Mouse (Mus musculus): ENCODE data around the gene Mfsd13b. TPM values are rescaled to one million over a fixed set of nuclear protein-coding genes. Genes with fewer than 3 reads are reported as not detected.

The Mfsd13b gene
- polyA plus RNA-seq, 1 experiment from 2014 or later = 0.50 TPM

DNA sequence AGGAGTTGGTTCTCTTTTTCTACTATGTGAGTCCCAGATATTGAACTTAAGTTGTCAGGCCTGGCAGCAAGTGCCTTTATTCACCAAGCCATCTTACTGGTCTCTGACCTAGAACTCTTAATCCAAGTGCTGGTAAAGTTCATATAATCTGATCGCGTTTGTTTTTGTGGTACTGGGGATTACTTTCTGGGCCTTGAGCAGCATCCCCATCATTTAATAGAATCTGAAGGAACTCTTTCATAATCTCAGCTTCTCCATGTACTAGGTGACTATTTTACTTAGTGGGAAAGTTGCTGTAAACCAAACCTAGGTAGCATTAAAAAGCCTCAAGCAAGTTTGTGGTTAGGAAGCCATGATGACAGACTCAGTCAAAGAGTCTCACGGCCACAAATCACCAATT is 19.6 kb downstream of the Mfsd13b start:
- H3K4me1 ChIP-seq (ENCODE audit: control insufficient read depth, insufficient read depth, low read length) = no peaks in the 10 kb centered on the region
- no peaks in the 10 kb centered on the region for H3K36me3 ChIP-seq (ENCODE audit: control insufficient read depth, insufficient read depth)
- H3K4me3 ChIP-seq (ENCODE audit: low read length) = no peak overlapping the region
- no peaks in the 10 kb centered on the region for H3K9me3 ChIP-seq (replicated peaks; ENCODE audit: control insufficient read depth, low read length)
- no peaks in the 10 kb centered on the region for H3K27me3 ChIP-seq (ENCODE audit: control insufficient read depth, insufficient read depth, low read length)
- WGBS = 84% methylated on average over 3 of the region's 3 CpGs
- H3K4me2 ChIP-seq (ENCODE audit: low read depth, low read length) = no peak overlapping the region
- H3K27ac ChIP-seq (ENCODE audit: low read length) = no peak overlapping the region
- H3K9ac ChIP-seq (ENCODE audit: low read length) = no peak overlapping the region
- no peak for ATAC-seq (replicated peaks; ENCODE audit: extremely low read depth, insufficient read depth, low FRiP score)

DNA sequence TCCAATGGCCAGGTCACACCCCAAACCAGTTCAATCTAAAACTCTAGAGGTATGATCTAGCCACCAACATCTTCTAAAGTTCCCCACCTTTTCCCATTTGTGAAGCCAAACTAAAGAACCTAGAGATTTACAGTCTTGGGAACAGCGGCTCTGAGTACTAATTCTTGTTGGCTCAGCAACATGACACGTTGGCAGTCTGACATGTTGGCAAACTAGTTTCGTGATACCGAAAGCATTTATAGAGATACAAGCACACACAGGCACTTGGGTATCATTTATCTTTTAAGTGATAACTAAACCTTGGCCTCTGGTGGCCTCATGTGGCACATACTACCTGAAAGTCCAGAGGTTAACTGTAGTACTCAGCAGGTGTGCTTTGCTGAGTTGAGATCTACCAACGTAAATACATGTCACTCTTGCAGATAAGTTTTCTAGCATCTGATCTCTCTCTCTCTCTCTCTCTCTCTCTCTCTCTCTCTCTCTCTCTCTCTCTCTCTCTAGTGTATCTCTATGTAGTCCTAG is 20.2 kb downstream of the Mfsd13b start:
- Histone ChIP-seq H3K4me1 (ENCODE audit: control insufficient read depth, insufficient read depth, low read length) (no peaks in the 10 kb centered on the region), H3K36me3 (ENCODE audit: control insufficient read depth, insufficient read depth) (no peaks in the 10 kb centered on the region), H3K9ac (ENCODE audit: low read length) (no peak overlapping the region), H3K9me3 (replicated peaks; ENCODE audit: control insufficient read depth, low read length) (no peaks in the 10 kb centered on the region), H3K27ac (ENCODE audit: low read length) (no peak overlapping the region), H3K4me2 (ENCODE audit: low read depth, low read length) (no peak overlapping the region), H3K27me3 (ENCODE audit: control insufficient read depth, insufficient read depth, low read length) (no peaks in the 10 kb centered on the region), H3K4me3 (ENCODE audit: low read length) (no peak overlapping the region)
- no peak for ATAC-seq (replicated peaks; ENCODE audit: extremely low read depth, insufficient read depth, low FRiP score)
- WGBS = 69% methylated on average over 5 of the region's 5 CpGs

DNA sequence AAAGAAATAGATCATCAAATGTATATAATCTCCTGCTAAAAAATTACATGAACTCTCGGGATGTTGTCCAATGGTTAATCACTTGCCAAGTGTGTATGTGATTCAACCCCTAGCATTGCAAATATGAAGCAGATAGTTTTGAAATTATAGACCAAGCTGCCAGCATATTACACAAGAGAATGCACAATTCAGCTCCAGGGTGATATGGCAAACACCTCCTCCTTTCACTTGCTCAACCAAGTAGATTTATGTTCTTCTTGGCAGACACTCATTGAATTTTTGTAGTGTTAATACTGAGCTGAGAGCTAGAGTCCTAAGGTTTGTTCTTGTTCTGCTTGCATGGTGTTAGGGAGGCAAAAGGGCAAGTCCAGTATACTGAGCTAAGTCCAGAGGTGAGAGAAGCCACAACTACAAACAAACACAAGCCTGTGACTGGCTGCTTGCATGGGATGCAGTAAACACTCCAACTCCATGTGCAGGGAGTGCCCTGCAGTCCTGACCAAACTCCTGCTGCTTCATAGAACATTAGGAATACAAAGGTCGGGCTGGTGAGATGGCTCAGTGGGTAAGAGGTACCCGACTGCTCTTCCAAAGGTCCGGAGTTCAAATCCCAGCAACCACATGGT is 21.6 kb downstream of the Mfsd13b start:
- Histone ChIP-seq H3K27ac (ENCODE audit: low read length) (no peak overlapping the region), H3K4me3 (ENCODE audit: low read length) (no peak overlapping the region), H3K27me3 (ENCODE audit: control insufficient read depth, insufficient read depth, low read length) (no peaks in the 10 kb centered on the region), H3K4me2 (ENCODE audit: low read depth, low read length) (no peak overlapping the region), H3K9me3 (replicated peaks; ENCODE audit: control insufficient read depth, low read length) (no peaks in the 10 kb centered on the region), H3K36me3 (ENCODE audit: control insufficient read depth, insufficient read depth) (no peaks in the 10 kb centered on the region), H3K9ac (ENCODE audit: low read length) (no peak overlapping the region), H3K4me1 (ENCODE audit: control insufficient read depth, insufficient read depth, low read length) (no peaks in the 10 kb centered on the region)
- no peak for ATAC-seq (replicated peaks; ENCODE audit: extremely low read depth, insufficient read depth, low FRiP score)
- WGBS = 69% methylated on average over 4 of the region's 4 CpGs

DNA sequence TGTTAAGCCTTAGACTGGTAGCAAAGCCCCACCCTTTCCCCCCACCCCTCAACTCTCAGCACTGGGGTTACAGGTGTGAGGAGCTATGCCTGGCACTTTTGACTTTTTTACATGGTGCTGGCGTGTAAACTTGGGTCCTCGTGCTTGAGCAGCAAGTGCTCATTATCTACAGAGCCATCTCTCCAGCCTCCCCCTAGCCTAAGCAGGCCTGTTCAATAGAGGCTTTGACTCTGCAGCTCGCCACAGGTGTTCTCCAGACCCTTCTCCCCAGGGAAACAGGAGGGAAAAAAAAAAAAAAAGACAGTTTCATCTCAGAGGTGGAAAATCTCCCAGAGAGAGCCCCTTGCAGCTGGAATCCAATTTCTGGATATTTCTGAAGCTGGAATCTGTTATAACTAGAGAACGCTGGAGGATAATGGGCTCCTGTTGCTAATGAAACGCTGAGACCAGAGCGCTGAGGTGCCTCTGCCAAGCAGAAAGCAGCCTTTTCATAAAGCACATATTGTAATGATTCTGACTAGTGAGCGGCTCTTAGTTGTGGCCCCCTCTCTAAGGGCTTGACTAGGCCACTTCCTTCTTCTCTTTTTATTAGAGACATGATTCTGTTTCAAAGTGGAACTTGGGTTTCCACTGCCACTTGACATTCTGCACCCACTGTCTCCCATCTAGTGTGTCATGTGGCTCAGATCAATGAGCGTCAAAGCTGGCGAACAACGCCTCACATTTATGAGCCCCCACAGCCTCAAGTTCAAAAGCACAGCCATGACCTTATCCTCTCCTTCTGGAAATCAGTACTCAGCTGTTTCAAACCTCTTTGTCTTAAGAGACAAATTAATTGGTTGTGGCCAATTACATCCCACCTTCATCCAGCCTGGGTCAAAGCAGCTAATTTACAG is 29.7 kb downstream of the Mfsd13b start:
- Histone ChIP-seq H3K4me2 (ENCODE audit: low read depth, low read length) (no peak overlapping the region), H3K4me1 (ENCODE audit: control insufficient read depth, insufficient read depth, low read length) (no peaks in the 10 kb centered on the region), H3K4me3 (ENCODE audit: low read length) (no peak overlapping the region), H3K27me3 (ENCODE audit: control insufficient read depth, insufficient read depth, low read length) (peaks cover 2% of the 10 kb centered on the region; the same call in 1 of the 2 replicates), H3K36me3 (ENCODE audit: control insufficient read depth, insufficient read depth) (no peaks in the 10 kb centered on the region), H3K9me3 (replicated peaks; ENCODE audit: control insufficient read depth, low read length) (no peaks in the 10 kb centered on the region), H3K9ac (ENCODE audit: low read length) (no peak overlapping the region), H3K27ac (ENCODE audit: low read length) (no peak overlapping the region)
- 79% methylated on average over 10 of the region's 10 CpGs for WGBS
- no peak for ATAC-seq (replicated peaks; ENCODE audit: extremely low read depth, insufficient read depth, low FRiP score)

DNA sequence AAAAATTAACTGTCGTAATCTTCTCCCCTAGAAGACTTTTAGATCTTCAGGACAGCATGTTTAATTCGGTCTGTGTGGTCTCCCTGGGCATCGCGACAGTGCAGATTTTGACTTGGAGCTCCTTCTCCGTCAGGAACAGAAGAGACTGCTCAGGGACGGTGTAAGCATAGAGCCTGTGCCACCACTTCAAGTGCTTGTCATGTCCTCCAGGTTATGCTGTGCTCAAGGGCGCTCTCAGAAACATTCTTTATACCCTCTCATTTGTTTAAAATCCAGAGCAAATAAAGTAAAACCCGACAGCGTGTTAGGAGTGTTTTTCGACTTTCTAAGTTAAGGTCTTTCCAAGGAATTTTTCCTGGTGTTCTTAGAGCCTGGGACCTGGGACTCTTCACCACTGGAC is 32.2 kb downstream of the Mfsd13b start:
- no peaks in the 10 kb centered on the region for H3K9me3 ChIP-seq (replicated peaks; ENCODE audit: control insufficient read depth, low read length)
- H3K4me1 ChIP-seq (ENCODE audit: control insufficient read depth, insufficient read depth, low read length) = no peaks in the 10 kb centered on the region
- H3K9ac ChIP-seq (ENCODE audit: low read length) = no peak overlapping the region
- H3K27me3 ChIP-seq (ENCODE audit: control insufficient read depth, insufficient read depth, low read length) = peaks cover 2% of the 10 kb centered on the region; the same call in 1 of the 2 replicates
- no peaks in the 10 kb centered on the region for H3K36me3 ChIP-seq (ENCODE audit: control insufficient read depth, insufficient read depth)
- 74% methylated on average over 10 of the region's 10 CpGs for WGBS
- H3K4me2 ChIP-seq (ENCODE audit: low read depth, low read length) = no peak overlapping the region
- ATAC-seq (replicated peaks; ENCODE audit: extremely low read depth, insufficient read depth, low FRiP score) = no peak
- no peak overlapping the region for H3K4me3 ChIP-seq (ENCODE audit: low read length)
- H3K27ac ChIP-seq (ENCODE audit: low read length) = no peak overlapping the region

DNA sequence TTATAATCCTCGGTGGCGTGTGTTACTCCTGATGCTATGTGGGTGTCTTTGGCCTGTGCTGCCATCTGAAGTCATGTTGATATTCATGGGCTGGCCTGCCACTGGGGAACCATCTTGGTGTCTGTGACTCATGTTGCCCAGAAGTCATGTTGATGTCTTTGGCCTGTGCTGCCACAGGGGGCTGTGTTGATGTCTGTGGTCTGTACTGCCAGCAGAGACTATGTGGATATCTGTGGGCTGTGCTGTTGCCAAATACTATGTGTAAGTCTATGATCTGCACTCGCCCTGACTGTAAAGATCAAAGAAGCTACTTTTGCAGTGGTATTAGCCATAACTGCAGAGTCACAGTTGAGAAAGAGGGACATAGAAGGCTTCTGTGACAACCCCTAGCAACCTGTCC is 36.5 kb downstream of the Mfsd13b start:
- Histone ChIP-seq H3K9ac (ENCODE audit: low read length) (no peak overlapping the region), H3K4me1 (ENCODE audit: control insufficient read depth, insufficient read depth, low read length) (no peaks in the 10 kb centered on the region), H3K9me3 (replicated peaks; ENCODE audit: control insufficient read depth, low read length) (no peaks in the 10 kb centered on the region), H3K4me2 (ENCODE audit: low read depth, low read length) (no peak overlapping the region), H3K36me3 (ENCODE audit: control insufficient read depth, insufficient read depth) (no peaks in the 10 kb centered on the region), H3K27me3 (ENCODE audit: control insufficient read depth, insufficient read depth, low read length) (no peaks in the 10 kb centered on the region), H3K4me3 (ENCODE audit: low read length) (no peak overlapping the region), H3K27ac (ENCODE audit: low read length) (no peak overlapping the region)
- no peak for ATAC-seq (replicated peaks; ENCODE audit: extremely low read depth, insufficient read depth, low FRiP score)
- WGBS = 67% methylated on average over 3 of the region's 3 CpGs

DNA sequence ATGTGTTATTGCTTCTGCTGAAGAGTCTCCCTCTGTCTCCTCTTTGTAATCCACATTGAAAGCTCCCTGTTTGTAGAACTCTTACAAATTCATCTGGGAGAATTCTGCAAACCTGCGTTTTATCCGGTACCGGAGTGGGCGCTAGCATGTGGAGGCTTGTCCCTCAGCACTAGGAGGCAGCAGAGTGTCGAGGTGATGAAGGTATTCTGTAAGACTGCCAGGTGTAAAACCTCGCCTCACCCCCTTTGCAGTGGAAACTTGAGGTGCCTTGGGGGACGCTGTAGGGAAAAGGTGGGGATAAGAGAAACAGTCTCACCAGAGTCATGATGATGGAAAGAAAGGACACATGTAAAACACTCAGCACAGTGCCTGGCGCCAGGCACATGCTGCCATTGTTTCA is 38.0 kb downstream of the Mfsd13b start:
- H3K27ac ChIP-seq (ENCODE audit: low read length) = no peak overlapping the region
- H3K4me3 ChIP-seq (ENCODE audit: low read length) = no peak overlapping the region
- no peaks in the 10 kb centered on the region for H3K4me1 ChIP-seq (ENCODE audit: control insufficient read depth, insufficient read depth, low read length)
- H3K4me2 ChIP-seq (ENCODE audit: low read depth, low read length) = no peak overlapping the region
- no peak overlapping the region for H3K9ac ChIP-seq (ENCODE audit: low read length)
- WGBS = 33% methylated on average over 8 of the region's 8 CpGs
- no peak for ATAC-seq (replicated peaks; ENCODE audit: extremely low read depth, insufficient read depth, low FRiP score)
- no peaks in the 10 kb centered on the region for H3K27me3 ChIP-seq (ENCODE audit: control insufficient read depth, insufficient read depth, low read length)
- no peaks in the 10 kb centered on the region for H3K9me3 ChIP-seq (replicated peaks; ENCODE audit: control insufficient read depth, low read length)
- no peaks in the 10 kb centered on the region for H3K36me3 ChIP-seq (ENCODE audit: control insufficient read depth, insufficient read depth)

DNA sequence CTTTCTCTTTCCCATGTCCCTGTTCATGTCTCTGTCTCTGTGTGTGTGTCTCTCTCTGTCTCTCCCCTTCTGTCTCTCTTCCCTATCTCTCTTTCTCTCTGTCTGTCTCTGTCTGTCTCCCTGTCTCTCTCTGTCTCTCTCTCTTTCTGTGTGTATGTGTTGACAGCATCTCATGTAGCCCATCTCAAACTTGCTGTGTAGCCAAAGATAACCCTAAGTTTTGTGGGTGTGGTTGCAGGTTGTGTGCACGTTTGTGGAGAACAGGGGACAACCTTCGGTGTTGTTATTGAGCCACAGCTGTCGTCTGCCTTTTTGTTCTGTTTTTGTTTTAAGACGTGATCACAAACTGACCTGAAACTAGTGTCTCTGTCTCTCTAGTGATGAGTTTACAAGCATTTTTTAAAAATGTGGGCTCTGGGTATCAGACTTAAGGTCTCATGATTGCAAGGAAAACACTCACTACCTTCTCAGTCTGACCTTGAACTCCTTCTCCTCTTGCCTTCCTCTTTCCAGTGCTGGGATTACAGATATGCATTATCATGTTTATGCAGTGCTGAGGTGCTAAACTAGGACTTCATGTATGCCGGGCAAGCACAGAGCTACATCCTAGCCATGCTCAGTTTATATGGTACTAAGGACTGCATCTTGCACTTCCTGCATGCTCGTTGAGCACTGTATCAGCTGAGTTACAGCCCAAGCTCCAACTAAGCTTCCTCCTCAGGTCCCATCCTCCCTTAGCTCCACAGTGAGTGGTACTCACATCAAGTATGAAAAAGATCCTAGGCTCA is 43.1 kb downstream of the Mfsd13b start:
- Histone ChIP-seq H3K9ac (ENCODE audit: low read length) (no peak overlapping the region), H3K27ac (ENCODE audit: low read length) (no peak overlapping the region), H3K36me3 (ENCODE audit: control insufficient read depth, insufficient read depth) (no peaks in the 10 kb centered on the region), H3K4me2 (ENCODE audit: low read depth, low read length) (no peak overlapping the region), H3K27me3 (ENCODE audit: control insufficient read depth, insufficient read depth, low read length) (peaks cover 5% of the 10 kb centered on the region), H3K4me3 (ENCODE audit: low read length) (no peak overlapping the region), H3K4me1 (ENCODE audit: control insufficient read depth, insufficient read depth, low read length) (no peaks in the 10 kb centered on the region), H3K9me3 (replicated peaks; ENCODE audit: control insufficient read depth, low read length) (no peaks in the 10 kb centered on the region)
- ATAC-seq (replicated peaks; ENCODE audit: extremely low read depth, insufficient read depth, low FRiP score) = no peak
- 56% methylated on average over 6 of the region's 6 CpGs for WGBS

Data from heart, embryonic 16.5 days (tissue).